Mouse (Mus musculus): ENCODE measurements at regions not wholly inside any gene's neighbourhood (a gene's known extent, or its start where the extent isn't known, plus 50 kb on each side); places are given as distances from the start of the nearest gene placed in this dataset.

- Histone ChIP-seq H3K27me3 (no peaks in the 10 kb centered on the region; the same call in 1 of the 2 replicates), H3K4me1 (replicated peaks) (0 out of 2 replicates have a peak, but pooled peaks cover 4% of the 10 kb centered on the region), H3K27ac (peak overlapping the region; percentile 30; the same call in 1 of the 2 replicates), H3K9me3 (no peaks in the 10 kb centered on the region), H3K4me2 (replicated peaks) (no peak overlapping the region), H3K9ac (replicated peaks) (no peak overlapping the region), H3K4me3 (replicated peaks) (no peak overlapping the region), H3K36me3 (no peaks in the 10 kb centered on the region)
- 9% methylated on average over 2 of the region's 2 CpGs for WGBS
- ATAC-seq: no peak
Observed at GRCm38 (mm10) chr4:153567329-153567973, 84.8 kb upstream of the Ajap1 start.

- H3K36me3 ChIP-seq: no peaks in the 10 kb centered on the region
- no peak overlapping the region for H3K27ac ChIP-seq
- 59% methylated on average over 9 of the region's 9 CpGs for WGBS
- no peak overlapping the region for H3K4me2 ChIP-seq (replicated peaks)
- no peak for ATAC-seq
- no peaks in the 10 kb centered on the region for H3K27me3 ChIP-seq
- H3K9ac ChIP-seq (replicated peaks): no peak overlapping the region
- no peak overlapping the region for H3K4me3 ChIP-seq (replicated peaks)
- H3K4me1 ChIP-seq (replicated peaks): no peaks in the 10 kb centered on the region; the same call in 1 of the 2 replicates
- H3K9me3 ChIP-seq: no peaks in the 10 kb centered on the region
Observed at GRCm38 (mm10) chr4:153573180-153573769, 90.7 kb upstream of the Ajap1 start.

- no peak overlapping the region for H3K27ac ChIP-seq
- WGBS: 83% methylated on average over 11 of the region's 11 CpGs
- no peaks in the 10 kb centered on the region for H3K36me3 ChIP-seq
- no peak overlapping the region for H3K4me2 ChIP-seq (replicated peaks)
- no peaks in the 10 kb centered on the region for H3K9me3 ChIP-seq
- no peaks in the 10 kb centered on the region for H3K27me3 ChIP-seq
- H3K4me1 ChIP-seq (replicated peaks): 0 out of 2 replicates have a peak, but pooled peaks cover 4% of the 10 kb centered on the region
- H3K9ac ChIP-seq (replicated peaks): no peak overlapping the region
- no peak for ATAC-seq
- no peak overlapping the region for H3K4me3 ChIP-seq (replicated peaks)
Observed at GRCm38 (mm10) chr4:153593291-153593690, 110.7 kb upstream of the Ajap1 start.

GRCm38 (mm10) chr4:153599794-153600370 is 117.3 kb upstream of the Ajap1 start:
- Histone ChIP-seq H3K9me3 (no peaks in the 10 kb centered on the region), H3K36me3 (no peaks in the 10 kb centered on the region), H3K27me3 (no peaks in the 10 kb centered on the region), H3K4me3 (replicated peaks) (no peak overlapping the region), H3K4me2 (replicated peaks) (no peak overlapping the region), H3K9ac (replicated peaks) (no peak overlapping the region), H3K27ac (no peak overlapping the region), H3K4me1 (replicated peaks) (peaks cover 24% of the 10 kb centered on the region)
- peak; percentile 53; the same call in 1 of the 2 replicates for ATAC-seq
- WGBS: 34% methylated on average over 11 of the region's 11 CpGs

GRCm38 (mm10) chr4:153602496-153602895 is 119.9 kb upstream of the Ajap1 start:
- 93% methylated on average over 4 of the region's 4 CpGs for WGBS
- Histone ChIP-seq H3K4me1 (replicated peaks) (peaks cover 24% of the 10 kb centered on the region), H3K9me3 (no peaks in the 10 kb centered on the region), H3K27ac (no peak overlapping the region), H3K4me2 (replicated peaks) (no peak overlapping the region), H3K9ac (replicated peaks) (no peak overlapping the region), H3K36me3 (no peaks in the 10 kb centered on the region), H3K27me3 (no peaks in the 10 kb centered on the region), H3K4me3 (replicated peaks) (no peak overlapping the region)
- no peak for ATAC-seq

GRCm38 (mm10) chr4:153603056-153603840 is 120.6 kb upstream of the Ajap1 start:
- Histone ChIP-seq H3K4me3 (replicated peaks) (no peak overlapping the region), H3K27me3 (no peaks in the 10 kb centered on the region), H3K9ac (replicated peaks) (no peak overlapping the region), H3K27ac (no peak overlapping the region), H3K9me3 (no peaks in the 10 kb centered on the region), H3K36me3 (no peaks in the 10 kb centered on the region), H3K4me2 (replicated peaks) (no peak overlapping the region), H3K4me1 (replicated peaks) (peaks cover 24% of the 10 kb centered on the region)
- no peak for ATAC-seq
- WGBS: 72% methylated on average over 11 of the region's 11 CpGs

GRCm38 (mm10) chr4:153603936-153604335 is 121.3 kb upstream of the Ajap1 start:
- no peak for ATAC-seq
- 85% methylated on average over 7 of the region's 7 CpGs for WGBS

GRCm38 (mm10) chr4:153604695-153605485 is 122.3 kb upstream of the Ajap1 start:
- Histone ChIP-seq H3K4me3 (replicated peaks) (no peak overlapping the region), H3K4me2 (replicated peaks) (no peak overlapping the region), H3K9me3 (no peaks in the 10 kb centered on the region), H3K27ac (no peak overlapping the region), H3K36me3 (no peaks in the 10 kb centered on the region), H3K4me1 (replicated peaks) (peaks cover 20% of the 10 kb centered on the region), H3K9ac (replicated peaks) (no peak overlapping the region), H3K27me3 (no peaks in the 10 kb centered on the region)
- ATAC-seq: no peak
- whole genome bisulfite sequencing: 88% methylated on average over 15 of the region's 16 CpGs

More at GRCm38 (mm10) chr4:153603936-153604335, 121.3 kb upstream of the Ajap1 start:
- no peak overlapping the region for H3K9ac ChIP-seq (replicated peaks)
- H3K27ac ChIP-seq: no peak overlapping the region
- no peaks in the 10 kb centered on the region for H3K36me3 ChIP-seq
- no peak overlapping the region for H3K4me3 ChIP-seq (replicated peaks)
- no peak overlapping the region for H3K4me2 ChIP-seq (replicated peaks)
- no peaks in the 10 kb centered on the region for H3K27me3 ChIP-seq
- peaks cover 24% of the 10 kb centered on the region for H3K4me1 ChIP-seq (replicated peaks)
- no peaks in the 10 kb centered on the region for H3K9me3 ChIP-seq

GRCm38 (mm10) chr4:153616058-153616457 is 133.4 kb upstream of the Ajap1 start:
- Histone ChIP-seq H3K9me3 (no peaks in the 10 kb centered on the region), H3K4me2 (replicated peaks) (no peak overlapping the region), H3K27me3 (no peaks in the 10 kb centered on the region), H3K4me1 (replicated peaks) (no peaks in the 10 kb centered on the region), H3K9ac (replicated peaks) (no peak overlapping the region), H3K4me3 (replicated peaks) (no peak overlapping the region), H3K36me3 (no peaks in the 10 kb centered on the region), H3K27ac (no peak overlapping the region)
- WGBS: 80% methylated on average over 8 of the region's 8 CpGs
- no peak for ATAC-seq

- no peak for ATAC-seq
- Histone ChIP-seq H3K27ac (no peak overlapping the region), H3K9me3 (no peaks in the 10 kb centered on the region), H3K4me2 (replicated peaks) (no peak overlapping the region), H3K4me1 (replicated peaks) (no peaks in the 10 kb centered on the region), H3K36me3 (no peaks in the 10 kb centered on the region), H3K4me3 (replicated peaks) (no peak overlapping the region), H3K9ac (replicated peaks) (no peak overlapping the region), H3K27me3 (no peaks in the 10 kb centered on the region)
- 70% methylated on average over 6 of the region's 6 CpGs for WGBS
Observed at GRCm38 (mm10) chr4:153616938-153617337, 134.3 kb upstream of the Ajap1 start.

- H3K4me1 ChIP-seq (replicated peaks): no peaks in the 10 kb centered on the region
- no peak for ATAC-seq
- H3K36me3 ChIP-seq: no peaks in the 10 kb centered on the region
- no peak overlapping the region for H3K27ac ChIP-seq
- no peaks in the 10 kb centered on the region for H3K9me3 ChIP-seq
- WGBS: 78% methylated on average over 5 of the region's 5 CpGs
- H3K4me2 ChIP-seq (replicated peaks): no peak overlapping the region
- no peak overlapping the region for H3K4me3 ChIP-seq (replicated peaks)
- no peaks in the 10 kb centered on the region for H3K27me3 ChIP-seq
- H3K9ac ChIP-seq (replicated peaks): no peak overlapping the region
Observed at GRCm38 (mm10) chr4:153620871-153621270, 138.3 kb upstream of the Ajap1 start.
